Mouse (Mus musculus): ENCODE results near the gene Rabif. TPM values are rescaled to one million over a fixed set of nuclear protein-coding genes. Genes with fewer than 3 reads are reported as not detected.
A peak's percentile ranks its signal among the peaks of the same experiment; 100 is the strongest.

Gene Rabif
- polyA plus RNA-seq, 1 experiment, result 5.0 TPM

GRCm38 (mm10) chr1:134548231-134548630 is 53.8 kb downstream of the Rabif start:
- Histone ChIP-seq H3K36me3 (replicated peaks; ENCODE audit: low read length) (peaks cover 3% of the 10 kb centered on the region), H3K27me3 (replicated peaks) (peaks cover 2% of the 10 kb centered on the region), H3K4me1 (peaks cover 8% of the 10 kb centered on the region), H3K9me3 (peaks cover 17% of the 10 kb centered on the region), H3K4me3 (replicated peaks) (no peak overlapping the region)
- TF ChIP-seq GATA1 (IDR thresholded peaks at IDR 0.05; ENCODE audit: borderline replicate concordance, low read length) (no peak), FLI1 (IDR thresholded peaks at IDR 0.05; ENCODE audit: low read length) (no peak)

- H3K4me3 ChIP-seq (replicated peaks), result no peak within 1 kb of the TSS
These were observed 55.2 kb downstream of the Rabif start, which contains the start of gene Mgat4e for GRCm38 (mm10) chr1:134549632-134550132. TSS of gene Mgat4e (minus strand) at chr1:134549682.

DNA sequence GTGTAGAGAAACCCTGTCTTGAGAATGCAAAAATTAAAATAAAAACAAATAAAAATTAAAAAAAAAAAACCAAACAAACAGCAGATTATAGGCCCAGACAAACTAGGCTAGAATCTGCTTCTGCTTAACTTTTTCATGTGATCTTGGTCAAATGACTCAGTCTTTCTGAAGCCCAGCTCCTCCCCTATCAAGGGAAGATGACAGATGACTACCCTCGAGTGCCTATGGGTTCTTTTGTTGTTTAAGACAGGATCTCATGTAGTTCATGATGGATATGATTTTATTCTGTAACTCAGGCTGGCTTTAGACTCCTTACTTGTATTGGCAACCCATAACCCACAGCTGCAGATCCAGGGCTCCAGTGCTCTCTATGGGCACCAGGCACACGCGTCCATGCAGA is 57.4 kb downstream of the Rabif start:
- Histone ChIP-seq H3K4me3 (replicated peaks) (no peak overlapping the region), H3K4me1 (peaks cover 23% of the 10 kb centered on the region), H3K27me3 (replicated peaks) (no peaks in the 10 kb centered on the region), H3K36me3 (replicated peaks; ENCODE audit: low read length) (no peaks in the 10 kb centered on the region), H3K9me3 (no peaks in the 10 kb centered on the region)
- no peak for TF ChIP-seq FLI1 (IDR thresholded peaks at IDR 0.05; ENCODE audit: low read length)
- no peak for TF ChIP-seq GATA1 (IDR thresholded peaks at IDR 0.05; ENCODE audit: borderline replicate concordance, low read length)

More at GRCm38 (mm10) chr1:134549632-134550132, 55.2 kb downstream of the Rabif start, which contains the start of gene Mgat4e:
- H3K9me3 ChIP-seq, result peaks cover 15% of the 10 kb centered on the region
- peaks cover 2% of the 10 kb centered on the region for H3K27me3 ChIP-seq (replicated peaks)
- H3K4me1 ChIP-seq, result peaks cover 8% of the 10 kb centered on the region
- no peak for TF ChIP-seq GATA1 (IDR thresholded peaks at IDR 0.05; ENCODE audit: borderline replicate concordance, low read length)
- TF ChIP-seq FLI1 (IDR thresholded peaks at IDR 0.05; ENCODE audit: low read length), result no peak
- H3K36me3 ChIP-seq (replicated peaks; ENCODE audit: low read length), result peaks cover 3% of the 10 kb centered on the region

DNA sequence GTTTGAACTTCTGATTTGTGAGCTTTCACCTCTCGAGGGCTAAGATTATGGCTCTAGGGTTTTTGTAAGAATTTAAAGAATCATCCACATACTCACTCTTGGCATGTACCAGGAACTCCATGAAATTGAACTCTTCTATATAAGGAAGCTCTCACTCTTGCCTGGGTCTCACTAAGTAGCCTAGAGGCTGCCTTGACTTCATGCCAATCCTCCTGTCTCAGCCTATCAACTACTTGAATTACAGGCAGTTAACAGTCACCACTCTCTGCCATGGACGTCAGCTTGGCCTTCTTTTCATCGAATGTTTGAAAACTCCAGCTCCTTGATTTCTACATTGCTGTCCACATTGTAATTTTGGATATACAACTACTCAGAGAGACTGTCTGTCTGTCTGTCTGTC is 57.9 kb downstream of the Rabif start:
- no peaks in the 10 kb centered on the region for H3K36me3 ChIP-seq (replicated peaks; ENCODE audit: low read length)
- TF ChIP-seq FLI1 (IDR thresholded peaks at IDR 0.05; ENCODE audit: low read length), result no peak
- no peak for TF ChIP-seq GATA1 (IDR thresholded peaks at IDR 0.05; ENCODE audit: borderline replicate concordance, low read length)
- peaks cover 27% of the 10 kb centered on the region for H3K4me1 ChIP-seq

GRCm38 (mm10) chr1:134555240-134555870 is 60.9 kb downstream of the Rabif start:
- Histone ChIP-seq H3K4me1 (peaks cover 29% of the 10 kb centered on the region), H3K4me3 (replicated peaks) (no peak overlapping the region), H3K36me3 (replicated peaks; ENCODE audit: low read length) (no peaks in the 10 kb centered on the region), H3K9me3 (no peaks in the 10 kb centered on the region), H3K27me3 (replicated peaks) (no peaks in the 10 kb centered on the region)
- TF ChIP-seq FLI1 (IDR thresholded peaks at IDR 0.05; ENCODE audit: low read length) (no peak), GATA1 (IDR thresholded peaks at IDR 0.05; ENCODE audit: borderline replicate concordance, low read length) (no peak)

More for the DNA sequence above, 57.9 kb downstream of the Rabif start:
- H3K27me3 ChIP-seq (replicated peaks), result no peaks in the 10 kb centered on the region
- H3K4me3 ChIP-seq (replicated peaks), result no peak overlapping the region
- no peaks in the 10 kb centered on the region for H3K9me3 ChIP-seq

DNA sequence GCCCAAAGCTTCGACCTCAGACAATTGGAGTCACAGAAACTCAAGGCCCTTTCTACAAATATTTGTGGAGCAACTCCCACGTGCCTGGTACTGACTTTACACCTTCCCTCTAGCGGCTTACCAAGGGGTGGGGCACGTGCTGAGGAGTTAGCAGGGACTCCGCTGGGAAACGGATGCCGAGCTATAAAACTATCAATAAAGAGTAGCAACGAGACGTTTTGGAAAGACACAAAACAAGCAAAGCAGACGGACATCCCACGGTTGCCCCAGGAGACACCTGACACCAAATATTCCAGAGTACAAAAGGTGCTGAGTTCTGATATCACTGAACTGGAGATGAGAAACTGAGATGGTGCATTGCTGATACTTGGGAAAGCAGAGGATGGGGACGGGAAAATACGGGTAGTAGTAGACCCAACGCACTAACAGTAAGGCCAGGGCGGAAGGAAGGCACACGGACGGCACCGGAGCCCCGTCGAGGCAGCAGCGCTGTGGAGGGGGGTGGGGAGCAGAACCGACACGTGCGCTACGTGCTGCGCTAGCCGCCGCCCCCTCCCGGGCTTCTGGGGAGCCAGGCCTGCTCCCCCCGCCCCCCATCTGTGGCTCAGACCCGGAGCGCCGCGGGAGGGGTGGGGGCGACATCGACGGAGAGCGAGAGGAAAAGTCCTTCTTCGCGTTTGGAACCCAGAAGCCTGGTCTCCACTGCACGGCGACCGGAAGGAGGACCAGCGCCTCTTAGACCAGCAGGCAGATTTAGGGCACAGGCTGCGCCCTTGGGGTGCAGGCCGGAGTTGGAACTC is 61.6 kb downstream of the Rabif start:
- Histone ChIP-seq H3K4me3 (replicated peaks) (peak overlapping the region; percentile 95), H3K36me3 (replicated peaks; ENCODE audit: low read length) (no peaks in the 10 kb centered on the region), H3K9me3 (no peaks in the 10 kb centered on the region), H3K4me1 (peaks cover 29% of the 10 kb centered on the region), H3K27me3 (replicated peaks) (no peaks in the 10 kb centered on the region)
- no peak for TF ChIP-seq FLI1 (IDR thresholded peaks at IDR 0.05; ENCODE audit: low read length)
- no peak for TF ChIP-seq GATA1 (IDR thresholded peaks at IDR 0.05; ENCODE audit: borderline replicate concordance, low read length)

DNA sequence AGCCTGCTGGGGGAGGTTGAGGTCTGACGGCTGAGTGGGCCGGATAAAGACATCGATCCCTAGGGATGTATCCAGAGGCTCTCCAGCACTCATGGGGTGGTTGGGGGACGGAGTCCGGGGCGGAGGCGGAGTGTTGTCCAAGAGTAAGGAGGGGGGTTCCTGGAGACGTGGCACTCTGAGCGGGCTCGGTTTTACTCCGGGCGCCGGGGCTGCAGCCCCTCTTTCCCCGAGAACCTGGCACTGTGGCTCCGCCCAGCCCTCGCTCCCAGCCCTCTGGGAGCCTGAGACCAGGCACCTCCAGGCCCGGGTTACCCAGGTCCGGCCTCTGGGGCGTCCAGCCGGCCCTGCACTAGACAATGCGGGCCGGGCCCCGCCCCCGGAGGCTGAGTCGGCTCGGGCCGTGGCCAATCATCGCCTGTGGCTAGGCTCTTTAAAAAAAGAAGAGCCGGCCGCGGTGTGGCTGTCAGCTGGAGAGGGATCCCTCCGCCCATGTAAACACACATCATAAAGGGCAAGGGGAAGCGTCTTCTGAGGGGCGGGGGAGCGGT is 62.3 kb downstream of the Rabif start:
- no peak for TF ChIP-seq GATA1 (IDR thresholded peaks at IDR 0.05; ENCODE audit: borderline replicate concordance, low read length)
- TF ChIP-seq FLI1 (IDR thresholded peaks at IDR 0.05; ENCODE audit: low read length), result no peak
- Histone ChIP-seq H3K4me1 (peaks cover 29% of the 10 kb centered on the region), H3K27me3 (replicated peaks) (no peaks in the 10 kb centered on the region), H3K4me3 (replicated peaks) (peak overlapping the region; percentile 95), H3K9me3 (no peaks in the 10 kb centered on the region), H3K36me3 (replicated peaks; ENCODE audit: low read length) (no peaks in the 10 kb centered on the region)

Other genes with a start within 250 kb of the Rabif start
- gene Myog, start 204.7 kb upstream of the Rabif start, polyA plus RNA-seq (2012; ENCODE audit: insufficient read depth, low replicate concordance), result not detected in 2 replicates
- gene Ppfia4, start 161.7 kb upstream of the Rabif start, polyA plus RNA-seq (2012; ENCODE audit: insufficient read depth, low replicate concordance), result 1.9 and 2.1 TPM in 2 replicates
- 6.4 and 13.0 TPM in 2 replicates for gene Tmem183a, start 132.7 kb upstream of the Rabif start, polyA plus RNA-seq (2012; ENCODE audit: insufficient read depth, low replicate concordance)
- 0.16 TPM in 1 of 2 replicates, not detected in the other for gene 4933406M09Rik, start 108.7 kb upstream of the Rabif start, polyA plus RNA-seq (2012; ENCODE audit: insufficient read depth, low replicate concordance)
- gene Cyb5r1, start 89.1 kb upstream of the Rabif start, polyA plus RNA-seq (2012; ENCODE audit: insufficient read depth, low replicate concordance), result 10.9 TPM in 1 of 2 replicates, not detected in the other
- gene Adipor1, start 79.3 kb upstream of the Rabif start, polyA plus RNA-seq (2012; ENCODE audit: insufficient read depth, low replicate concordance), result 65.2 and 119 TPM in 2 replicates
- 0.20 TPM in 1 of 2 replicates, not detected in the other for gene Klhl12, start 39.1 kb upstream of the Rabif start, polyA plus RNA-seq (2012; ENCODE audit: insufficient read depth, low replicate concordance)
- gene Mgat4e, start 55.0 kb downstream of the Rabif start, polyA plus RNA-seq (2012; ENCODE audit: insufficient read depth, low replicate concordance), result not detected in 2 replicates
- 0.63 and 1.8 TPM in 2 replicates for gene Kdm5b, start 65.5 kb downstream of the Rabif start, polyA plus RNA-seq (2012; ENCODE audit: insufficient read depth, low replicate concordance)
- 0.01 TPM in 1 of 2 replicates, not detected in the other for gene Syt2, start 152.0 kb downstream of the Rabif start, polyA plus RNA-seq (2012; ENCODE audit: insufficient read depth, low replicate concordance)